Mouse (Mus musculus) liver, embryonic 14.5 days (tissue): ENCODE measurements around the gene Olig3.

ENCODE experiments used
- CTCF ChIP-seq: IDR thresholded peaks from 2 replicates; pipeline ENCODE4 v1.5.1; 2016; ENCODE audit warnings: antibody characterized with exemption, low read depth, control low read depth
- EP300 ChIP-seq: IDR thresholded peaks from 2 replicates; pipeline ENCODE4 v1.6.1; 2016; ENCODE audit warnings: antibody characterized with exemption, low read depth

- TF ChIP-seq CTCF: no peak
- no peak for TF ChIP-seq EP300
Measured at GRCm38 (mm10) chr10:19333425-19333824, 22.9 kb upstream of the Olig3 start.
